Mouse (Mus musculus) myocyte (in vitro differentiated cells): ENCODE results near the gene Wnk4.

Experiments
- E2F4 ChIP-seq: IDR thresholded peaks from one replicate; pipeline ENCODE4 v1.6.1; 2011; ENCODE audit warnings: mild to moderate bottlenecking, control low read depth, moderate library complexity; ENCODE audit not compliant: insufficient read depth
- MAX ChIP-seq: IDR thresholded peaks from one replicate; pipeline ENCODE4 v1.6.1; 2011; ENCODE audit warnings: low read depth, mild to moderate bottlenecking, control low read depth
- MYOD1 ChIP-seq, 3 experiments: IDR thresholded peaks; one replicate each; pipeline ENCODE4 v1.6.1; 2011; ENCODE audit warnings: control low read depth in 2 of 3, low read depth in 2 of 3, mild to moderate bottlenecking in 2 of 3, moderate library complexity in 1 of 3; ENCODE audit not compliant: insufficient read length in 2 of 3, control insufficient read depth in 1 of 3
- POLR2A ChIP-seq: IDR thresholded peaks from one replicate; pipeline ENCODE4 v1.6.1; 2011; ENCODE audit warnings: low read depth, mild to moderate bottlenecking, control low read depth, moderate library complexity; ENCODE audit not compliant: insufficient read length
- POLR2AphosphoS2 ChIP-seq: IDR thresholded peaks from one replicate; pipeline ENCODE4 v1.6.1; 2011; ENCODE audit warnings: low read depth, control low read depth; ENCODE audit not compliant: insufficient read length
- TCF12 ChIP-seq: IDR thresholded peaks from one replicate; pipeline ENCODE4 v1.6.1; 2011; ENCODE audit warnings: mild to moderate bottlenecking, control low read depth; ENCODE audit not compliant: poor library complexity, insufficient read depth, severe bottlenecking
- TCF3 ChIP-seq: IDR thresholded peaks from one replicate; pipeline ENCODE4 v1.6.1; 2011; ENCODE audit warnings: low read depth, control low read depth; ENCODE audit not compliant: insufficient read length
- USF1 ChIP-seq: IDR thresholded peaks from one replicate; pipeline ENCODE4 v1.6.1; 2011; ENCODE audit warnings: low read depth, mild to moderate bottlenecking, control low read depth, moderate library complexity

- TF ChIP-seq E2F4 (no peak), POLR2A (no peak), MAX (no peak), USF1 (no peak), MYOD1 (IDR thresholded peaks at IDR 0.05; ENCODE audit: control insufficient read depth in 1 of 3, insufficient read length in 2 of 3, low read depth in 2 of 3) (no peak), TCF12 (no peak), POLR2AphosphoS2 (no peak), TCF3 (no peak)
Observed at GRCm38 (mm10) chr11:101307744-101308143, 47.4 kb downstream of the Wnk4 start.
